ENCODE assay signal across 9 mouse cellular contexts in genomic region chr2:85011906-85012604, GRCm38 (mm10). TPM values are rescaled to one million over a fixed set of nuclear protein-coding genes. Genes with fewer than 3 reads are reported as not detected.
DNase-seq lines count a peak whose midpoint lies in the region; ATAC-seq and TF ChIP-seq lines count a peak whose summit lies in the region.
"Had no signal": no experiment of that assay in that cellular context is flagged by ENCODE, and none has a peak within 500 bp of the region (broad histone marks: within the 10 kb centered on the region; RNA-seq: fewer than 3 reads in every experiment).

No protein-coding gene starts in this region.

- H3K9ac ChIP-seq in forebrain, embryonic 15.5 days (replicated peaks) = no peak overlapping the region
- H3K9ac ChIP-seq in liver, embryonic 11.5 days (ENCODE audit: low read depth, low read length) = peak overlapping the region; percentile 61

- no peaks in the 10 kb centered on the region for H3K36me3 ChIP-seq in forebrain, embryonic 15.5 days
- no peaks in the 10 kb centered on the region for H3K36me3 ChIP-seq in liver, embryonic 11.5 days (ENCODE audit: control insufficient read depth, insufficient read depth, low read length)

- no peak for TF ChIP-seq CTCF in gastrocnemius, adult 2 months (IDR thresholded peaks at IDR 0.05)

- no peak overlapping the region for H3K4me3 ChIP-seq in gastrocnemius, adult 2 months
- H3K4me3 ChIP-seq in forebrain, embryonic 15.5 days = no peak overlapping the region
- H3K4me3 ChIP-seq in liver, embryonic 11.5 days (ENCODE audit: low read depth, low read length) = peak overlapping the region; percentile 17

- 68% methylated on average over 9 of the region's 9 CpGs for WGBS in forebrain, embryonic 15.5 days
- 38% methylated on average over 9 of the region's 9 CpGs for WGBS in liver, embryonic 11.5 days

- H3K4me2 ChIP-seq in forebrain, embryonic 15.5 days (replicated peaks) = no peak overlapping the region
- peak overlapping the region; percentile 64 for H3K4me2 ChIP-seq in liver, embryonic 11.5 days

- H3K4me1 ChIP-seq in forebrain, embryonic 15.5 days = no peaks in the 10 kb centered on the region
- H3K4me1 ChIP-seq in liver, embryonic 11.5 days (replicated peaks; ENCODE audit: control insufficient read depth, insufficient read depth, low read length) = peaks cover 23% of the 10 kb centered on the region

- H3K9me3 ChIP-seq in forebrain, embryonic 15.5 days = no peaks in the 10 kb centered on the region
- no peaks in the 10 kb centered on the region for H3K9me3 ChIP-seq in liver, embryonic 11.5 days (ENCODE audit: control insufficient read depth, low read length)

- ATAC-seq in forebrain, embryonic 15.5 days (replicated peaks) = peak; percentile 46
- ATAC-seq in liver, embryonic 11.5 days (replicated peaks; ENCODE audit: low FRiP score) = peak; percentile 99

- H3K27me3 ChIP-seq in forebrain, embryonic 15.5 days = no peaks in the 10 kb centered on the region
- H3K27me3 ChIP-seq in liver, embryonic 11.5 days (replicated peaks; ENCODE audit: control insufficient read depth, insufficient read depth, low read length) = no peaks in the 10 kb centered on the region

- peak; percentile 38 for DNase-seq in gastrocnemius, adult 2 months
- DNase-seq in gastrocnemius, postnatal 10 days = no peak
- DNase-seq in MN1 (ENCODE audit: low spot score) = peak; percentile 7
- peak; percentile 64 for DNase-seq in liver, embryonic 11.5 days (ENCODE audit: low spot score)
- no peak for DNase-seq in left cerebral cortex, postnatal 14 days (ENCODE audit: low spot score in 2 of 2)
- no peak for DNase-seq in cerebellum, adult 18-20 months
- no peak for DNase-seq in frontal cortex, postnatal 14 days (ENCODE audit: low spot score in 2 of 2)

- intact Hi-C loops in gastrocnemius, adult 2 months (cut with DNase I) = no loop called here
- intact Hi-C loops in left cerebral cortex, postnatal 14 days (cut with DNase I) = no loop called here

- peak overlapping the region; percentile 56; the same call in 1 of the 2 replicates for H3K27ac ChIP-seq in gastrocnemius, adult 2 months
- peak overlapping the region; percentile 34 for H3K27ac ChIP-seq in forebrain, embryonic 15.5 days (replicated peaks)
- H3K27ac ChIP-seq in liver, embryonic 11.5 days (ENCODE audit: low read depth, low read length) = peak overlapping the region; percentile 96

RNA-seq across cellular contexts. Expression of gene Prg3, which starts 24.0 kb away (rescaled TPM):
- total RNA-seq in gastrocnemius, adult 2 months (2021) = not detected
- not detected for total RNA-seq in gastrocnemius, postnatal 10 days (2021)
- not detected in 2 replicates for polyA plus RNA-seq in forebrain, embryonic 15.5 days (2015; fragmentation: Nextera tagmentation; extraction: Ambion mirVana)
- polyA plus RNA-seq in liver, embryonic 11.5 days (2014; fragmentation: Nextera tagmentation; extraction: Ambion mirVana) = 10.2 and 16.7 TPM in 2 replicates
- total RNA-seq in left cerebral cortex, postnatal 14 days (2021) = not detected

RNA-seq across cellular contexts. Expression of gene Ssrp1, which starts 25.0 kb away (rescaled TPM):
- 10 to 100 TPM; 28.5 to 30.8 TPM for total RNA-seq in gastrocnemius, adult 2 months (2021)
- 10 to 100 TPM; 50.9 to 66.6 TPM for total RNA-seq in gastrocnemius, postnatal 10 days (2021)
- 229 and 235 TPM in 2 replicates for polyA plus RNA-seq in forebrain, embryonic 15.5 days (2015; fragmentation: Nextera tagmentation; extraction: Ambion mirVana)
- polyA plus RNA-seq in liver, embryonic 11.5 days (2014; fragmentation: Nextera tagmentation; extraction: Ambion mirVana) = 338 and 381 TPM in 2 replicates
- total RNA-seq in left cerebral cortex, postnatal 14 days (2021) = 10 to 100 TPM; 88.8 to 93.6 TPM

RNA-seq across cellular contexts. Expression of gene P2rx3, which starts 25.2 kb away (rescaled TPM):
- under 1 TPM; 0.36 to 0.59 TPM for total RNA-seq in gastrocnemius, adult 2 months (2021)
- total RNA-seq in gastrocnemius, postnatal 10 days (2021) = under 1 TPM; 0.88 to 0.92 TPM
- 0.75 and 1.1 TPM in 2 replicates for polyA plus RNA-seq in forebrain, embryonic 15.5 days (2015; fragmentation: Nextera tagmentation; extraction: Ambion mirVana)
- 0.95 and 1.1 TPM in 2 replicates for polyA plus RNA-seq in liver, embryonic 11.5 days (2014; fragmentation: Nextera tagmentation; extraction: Ambion mirVana)
- total RNA-seq in left cerebral cortex, postnatal 14 days (2021) = 1 to 10 TPM; 1.4 to 2.0 TPM
- total RNA-seq: hematopoietic stem cell, adult 5-6 weeks had no signal

RNA-seq across cellular contexts. Expression of gene Prg2, which starts 31.8 kb away (rescaled TPM):
- total RNA-seq in gastrocnemius, adult 2 months (2021) = not detected
- total RNA-seq in gastrocnemius, postnatal 10 days (2021) = 1 to 10 TPM in 1 of 2 experiments, not detected in 1; 4.8 TPM
- polyA plus RNA-seq in forebrain, embryonic 15.5 days (2015; fragmentation: Nextera tagmentation; extraction: Ambion mirVana) = 0.31 TPM in 1 of 2 replicates, not detected in the other
- 67.2 and 96.9 TPM in 2 replicates for polyA plus RNA-seq in liver, embryonic 11.5 days (2014; fragmentation: Nextera tagmentation; extraction: Ambion mirVana)
- not detected for total RNA-seq in left cerebral cortex, postnatal 14 days (2021)

RNA-seq across cellular contexts. Expression of gene Tnks1bp1, which starts 35.8 kb away (rescaled TPM):
- total RNA-seq in gastrocnemius, adult 2 months (2021) = 10 to 100 TPM; 23.3 to 29.7 TPM
- total RNA-seq in gastrocnemius, postnatal 10 days (2021) = 10 to 100 TPM; 52.1 to 69.1 TPM
- 22.0 and 29.2 TPM in 2 replicates for polyA plus RNA-seq in forebrain, embryonic 15.5 days (2015; fragmentation: Nextera tagmentation; extraction: Ambion mirVana)
- polyA plus RNA-seq in liver, embryonic 11.5 days (2014; fragmentation: Nextera tagmentation; extraction: Ambion mirVana) = 3.4 and 3.7 TPM in 2 replicates
- 100 to 1,000 TPM in 1 of 2 experiments, 10 to 100 TPM in 1; 88.5 to 102 TPM for total RNA-seq in left cerebral cortex, postnatal 14 days (2021)

Comparison
In these comparisons a context has a peak if more than half of its experiments do, and no peak if none do; other contexts are left out.
1. DNase-seq: peak in gastrocnemius, adult 2 months (single experiment), MN1 (single experiment) and liver, embryonic 11.5 days (single experiment); none in gastrocnemius, postnatal 10 days (single experiment), left cerebral cortex, postnatal 14 days (0 of 2), cerebellum, adult 18-20 months (0 of 2) and frontal cortex, postnatal 14 days (0 of 2).
2. H3K27ac ChIP-seq: peak in every context shown above with its lines; median percentile 96 in liver, embryonic 11.5 days; 56 in gastrocnemius, adult 2 months; 34 in forebrain, embryonic 15.5 days.